Mouse (Mus musculus): ENCODE measurements around the gene Mrtfa. TPM values are rescaled to one million over a fixed set of nuclear protein-coding genes. Genes with fewer than 3 reads are reported as not detected.

Gene Mrtfa
- polyA plus RNA-seq, 1 experiment = 80.0 TPM

- Histone ChIP-seq H3K4me3 (ENCODE audit: extremely low read depth, insufficient read depth, insufficient read length) (no peak overlapping the region), H3K27ac (ENCODE audit: insufficient read depth, low read length) (no peak overlapping the region)
Measured at GRCm38 (mm10) chr15:81062616-81063015, 127.9 kb downstream of the Mrtfa start.

DNA sequence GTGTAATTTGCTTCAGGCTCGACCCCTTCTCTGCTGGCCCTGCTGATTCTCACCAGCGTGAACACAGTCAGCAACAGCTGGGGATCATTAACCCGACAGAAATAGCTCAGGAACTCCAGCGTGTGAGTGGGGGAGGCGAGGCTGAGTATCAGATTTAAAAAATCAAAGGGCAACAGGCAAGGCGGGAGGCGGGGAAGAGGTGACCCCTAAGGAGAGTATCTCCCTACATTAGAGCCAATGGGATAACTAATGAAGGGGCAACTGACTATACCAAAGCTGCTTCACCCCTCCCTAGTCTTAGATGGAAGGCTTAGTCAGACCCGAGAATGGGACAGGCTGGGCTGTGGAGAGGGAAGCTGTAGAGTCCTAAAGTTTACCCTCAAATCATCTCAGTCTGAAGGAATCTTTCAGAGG, 128.4 kb downstream of the Mrtfa start:
- no peaks in the 10 kb centered on the region for H3K27me3 ChIP-seq (ENCODE audit: control insufficient read depth, insufficient read depth, low read length)
- H3K36me3 ChIP-seq (ENCODE audit: control insufficient read depth, insufficient read depth, low read length) = peaks cover 4% of the 10 kb centered on the region; the same call in 1 of the 2 replicates
- TF ChIP-seq CTCF (IDR thresholded peaks at IDR 0.05; ENCODE audit: extremely low read depth, insufficient read depth, insufficient read length, insufficient replicate concordance) = no peak
- no peak for TF ChIP-seq POLR2A (IDR thresholded peaks at IDR 0.05; ENCODE audit: low read depth, low read length)
- WGBS = 85% methylated on average over 8 of the region's 8 CpGs
- H3K4me1 ChIP-seq (ENCODE audit: control insufficient read depth, insufficient read depth, insufficient read length) = peaks cover 5% of the 10 kb centered on the region; the same call in 1 of the 2 replicates
- H3K27ac ChIP-seq (ENCODE audit: insufficient read depth, low read length) = no peak overlapping the region
- DNase-seq (ENCODE audit: low read depth in 1 of 2, low spot score in 2 of 2) = no peak
- no peak overlapping the region for H3K4me3 ChIP-seq (ENCODE audit: extremely low read depth, insufficient read depth, insufficient read length)

More at GRCm38 (mm10) chr15:81062616-81063015, 127.9 kb downstream of the Mrtfa start:
- Histone ChIP-seq H3K4me1 (ENCODE audit: control insufficient read depth, insufficient read depth, insufficient read length) (peaks cover 5% of the 10 kb centered on the region; the same call in 1 of the 2 replicates), H3K36me3 (ENCODE audit: control insufficient read depth, insufficient read depth, low read length) (peaks cover 4% of the 10 kb centered on the region; the same call in 1 of the 2 replicates), H3K27me3 (ENCODE audit: control insufficient read depth, insufficient read depth, low read length) (no peaks in the 10 kb centered on the region)
- DNase-seq (ENCODE audit: low read depth in 1 of 2, low spot score in 2 of 2) = no peak
- WGBS = 86% methylated on average over 8 of the region's 8 CpGs
- TF ChIP-seq CTCF (IDR thresholded peaks at IDR 0.05; ENCODE audit: extremely low read depth, insufficient read depth, insufficient read length, insufficient replicate concordance) (no peak), POLR2A (IDR thresholded peaks at IDR 0.05; ENCODE audit: low read depth, low read length) (no peak)

DNA sequence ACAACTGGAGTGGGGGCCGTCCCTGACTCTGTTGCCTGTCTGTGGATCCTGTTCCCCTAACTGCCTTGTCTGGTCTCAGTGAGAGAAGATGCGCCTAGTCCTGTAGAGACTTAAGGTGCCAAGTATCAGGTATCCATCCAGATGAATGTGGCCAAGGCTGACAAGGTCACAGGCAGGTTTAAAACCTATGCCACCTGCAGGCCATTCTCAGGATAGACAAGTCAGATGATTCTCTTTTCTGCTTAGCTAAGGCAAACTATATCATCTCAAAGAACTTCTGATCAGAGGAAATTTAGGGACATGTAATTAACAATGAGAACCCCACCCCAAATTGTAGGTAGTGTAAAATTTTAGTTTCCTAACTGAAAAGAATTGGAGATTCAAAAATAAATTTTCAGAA, 129.6 kb downstream of the Mrtfa start:
- no peaks in the 10 kb centered on the region for H3K27me3 ChIP-seq (ENCODE audit: control insufficient read depth, insufficient read depth, low read length)
- DNase-seq (ENCODE audit: low read depth in 1 of 2, low spot score in 2 of 2) = no peak
- H3K27ac ChIP-seq (ENCODE audit: insufficient read depth, low read length) = no peak overlapping the region
- H3K4me3 ChIP-seq (ENCODE audit: extremely low read depth, insufficient read depth, insufficient read length) = no peak overlapping the region
- no peak for TF ChIP-seq CTCF (IDR thresholded peaks at IDR 0.05; ENCODE audit: extremely low read depth, insufficient read depth, insufficient read length, insufficient replicate concordance)
- no peak for TF ChIP-seq POLR2A (IDR thresholded peaks at IDR 0.05; ENCODE audit: low read depth, low read length)
- H3K4me1 ChIP-seq (ENCODE audit: control insufficient read depth, insufficient read depth, insufficient read length) = peaks cover 5% of the 10 kb centered on the region; the same call in 1 of the 2 replicates
- peaks cover 4% of the 10 kb centered on the region; the same call in 1 of the 2 replicates for H3K36me3 ChIP-seq (ENCODE audit: control insufficient read depth, insufficient read depth, low read length)
- WGBS = 88% methylated on average over 2 of the region's 2 CpGs

DNA sequence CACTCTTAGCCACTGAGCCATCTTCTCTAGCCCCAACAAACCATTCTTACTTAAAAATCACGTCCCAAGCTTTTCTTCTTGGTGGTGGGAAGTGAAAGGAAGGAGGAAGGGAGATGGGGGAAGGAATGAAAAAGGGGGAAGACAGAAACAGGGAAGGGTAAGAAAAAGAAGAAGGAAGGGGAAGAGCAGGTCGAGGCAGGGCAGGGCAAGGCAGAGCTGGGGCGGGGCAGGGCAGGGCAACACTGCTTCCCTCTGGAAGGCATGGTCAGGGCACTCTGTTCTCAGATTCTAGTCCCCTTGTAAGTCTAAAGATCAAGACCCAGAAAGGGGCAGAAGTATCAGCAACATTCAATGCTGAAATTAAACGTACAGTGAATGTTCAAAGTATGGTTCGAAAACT, 132.8 kb downstream of the Mrtfa start:
- Histone ChIP-seq H3K27ac (ENCODE audit: insufficient read depth, low read length) (no peak overlapping the region), H3K4me3 (ENCODE audit: extremely low read depth, insufficient read depth, insufficient read length) (no peak overlapping the region), H3K4me1 (ENCODE audit: control insufficient read depth, insufficient read depth, insufficient read length) (peaks cover 5% of the 10 kb centered on the region; the same call in 1 of the 2 replicates), H3K27me3 (ENCODE audit: control insufficient read depth, insufficient read depth, low read length) (no peaks in the 10 kb centered on the region), H3K36me3 (ENCODE audit: control insufficient read depth, insufficient read depth, low read length) (peaks cover 3% of the 10 kb centered on the region; the same call in 1 of the 2 replicates)
- TF ChIP-seq POLR2A (IDR thresholded peaks at IDR 0.05; ENCODE audit: low read depth, low read length) = no peak
- no peak for TF ChIP-seq CTCF (IDR thresholded peaks at IDR 0.05; ENCODE audit: extremely low read depth, insufficient read depth, insufficient read length, insufficient replicate concordance)
- WGBS = 76% methylated on average over 5 of the region's 5 CpGs
- no peak for DNase-seq (ENCODE audit: low read depth in 1 of 2, low spot score in 2 of 2)

DNA sequence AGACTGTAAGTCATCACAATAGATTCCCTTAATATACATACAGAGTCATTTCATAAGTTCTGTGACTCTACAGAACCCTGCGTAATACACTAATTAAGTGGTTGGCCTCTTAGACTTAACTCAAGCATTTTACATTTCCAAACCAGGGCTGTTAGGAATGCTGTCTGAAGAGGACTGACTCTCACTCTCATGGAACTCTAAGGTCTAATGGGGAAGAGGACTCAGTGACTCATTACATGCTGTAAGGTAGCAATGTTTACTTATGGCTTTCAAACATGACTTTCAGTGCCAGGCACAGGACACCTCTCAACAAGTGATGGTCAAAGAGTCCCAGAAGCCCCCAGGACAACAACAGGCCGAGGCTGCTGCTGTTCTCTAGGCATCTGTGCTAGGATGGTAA, 135.1 kb downstream of the Mrtfa start:
- no peak overlapping the region for H3K27ac ChIP-seq (ENCODE audit: insufficient read depth, low read length)
- no peaks in the 10 kb centered on the region for H3K27me3 ChIP-seq (ENCODE audit: control insufficient read depth, insufficient read depth, low read length)
- WGBS = 91% methylated on average over 2 of the region's 2 CpGs
- TF ChIP-seq POLR2A (IDR thresholded peaks at IDR 0.05; ENCODE audit: low read depth, low read length) = no peak
- TF ChIP-seq CTCF (IDR thresholded peaks at IDR 0.05; ENCODE audit: extremely low read depth, insufficient read depth, insufficient read length, insufficient replicate concordance) = no peak
- H3K36me3 ChIP-seq (ENCODE audit: control insufficient read depth, insufficient read depth, low read length) = no peaks in the 10 kb centered on the region
- H3K4me1 ChIP-seq (ENCODE audit: control insufficient read depth, insufficient read depth, insufficient read length) = peaks cover 2% of the 10 kb centered on the region; the same call in 1 of the 2 replicates
- no peak for DNase-seq (ENCODE audit: low read depth in 1 of 2, low spot score in 2 of 2)
- H3K4me3 ChIP-seq (ENCODE audit: extremely low read depth, insufficient read depth, insufficient read length) = no peak overlapping the region

- Histone ChIP-seq H3K4me3 (ENCODE audit: extremely low read depth, insufficient read depth, insufficient read length) (no peak overlapping the region), H3K27ac (ENCODE audit: insufficient read depth, low read length) (no peak overlapping the region), H3K4me1 (ENCODE audit: control insufficient read depth, insufficient read depth, insufficient read length) (no peaks in the 10 kb centered on the region; the same call in 1 of the 2 replicates), H3K27me3 (ENCODE audit: control insufficient read depth, insufficient read depth, low read length) (no peaks in the 10 kb centered on the region), H3K36me3 (ENCODE audit: control insufficient read depth, insufficient read depth, low read length) (0 out of 2 replicates have a peak, but pooled peaks cover 2% of the 10 kb centered on the region)
- 94% methylated on average over 5 of the region's 5 CpGs for WGBS
- no peak for DNase-seq (ENCODE audit: low read depth in 1 of 2, low spot score in 2 of 2)
- TF ChIP-seq CTCF (IDR thresholded peaks at IDR 0.05; ENCODE audit: extremely low read depth, insufficient read depth, insufficient read length, insufficient replicate concordance) (no peak), POLR2A (IDR thresholded peaks at IDR 0.05; ENCODE audit: low read depth, low read length) (no peak)
Measured at GRCm38 (mm10) chr15:81052491-81052890, 138.1 kb downstream of the Mrtfa start.

DNA sequence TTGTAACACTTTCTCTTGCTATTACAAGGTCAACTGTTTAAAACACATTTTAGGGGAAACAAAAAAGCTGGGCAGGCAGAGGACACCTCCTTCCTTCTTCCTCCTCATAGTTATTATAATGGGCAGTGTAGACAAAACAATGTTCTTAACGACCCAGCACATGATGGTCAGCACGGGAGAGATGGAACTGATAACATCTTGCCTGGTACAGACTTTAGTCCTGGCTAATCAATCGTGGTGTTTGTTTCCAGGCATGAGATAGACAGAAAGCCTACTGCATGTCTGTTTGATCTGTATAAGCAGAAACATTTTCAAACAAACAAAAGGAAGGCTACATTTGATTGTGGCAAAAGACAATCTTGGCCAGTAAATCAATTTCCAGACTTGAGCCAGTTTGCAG, 140.1 kb downstream of the Mrtfa start:
- no peak for DNase-seq (ENCODE audit: low read depth in 1 of 2, low spot score in 2 of 2)
- Histone ChIP-seq H3K4me1 (ENCODE audit: control insufficient read depth, insufficient read depth, insufficient read length) (peaks cover 7% of the 10 kb centered on the region; the same call in 1 of the 2 replicates), H3K4me3 (ENCODE audit: extremely low read depth, insufficient read depth, insufficient read length) (no peak overlapping the region), H3K27me3 (ENCODE audit: control insufficient read depth, insufficient read depth, low read length) (no peaks in the 10 kb centered on the region), H3K36me3 (ENCODE audit: control insufficient read depth, insufficient read depth, low read length) (0 out of 2 replicates have a peak, but pooled peaks cover 2% of the 10 kb centered on the region), H3K27ac (ENCODE audit: insufficient read depth, low read length) (no peak overlapping the region)
- WGBS = 65% methylated on average over 3 of the region's 3 CpGs
- no peak for TF ChIP-seq POLR2A (IDR thresholded peaks at IDR 0.05; ENCODE audit: low read depth, low read length)
- no peak for TF ChIP-seq CTCF (IDR thresholded peaks at IDR 0.05; ENCODE audit: extremely low read depth, insufficient read depth, insufficient read length, insufficient replicate concordance)
